In the genomic region with DNA sequence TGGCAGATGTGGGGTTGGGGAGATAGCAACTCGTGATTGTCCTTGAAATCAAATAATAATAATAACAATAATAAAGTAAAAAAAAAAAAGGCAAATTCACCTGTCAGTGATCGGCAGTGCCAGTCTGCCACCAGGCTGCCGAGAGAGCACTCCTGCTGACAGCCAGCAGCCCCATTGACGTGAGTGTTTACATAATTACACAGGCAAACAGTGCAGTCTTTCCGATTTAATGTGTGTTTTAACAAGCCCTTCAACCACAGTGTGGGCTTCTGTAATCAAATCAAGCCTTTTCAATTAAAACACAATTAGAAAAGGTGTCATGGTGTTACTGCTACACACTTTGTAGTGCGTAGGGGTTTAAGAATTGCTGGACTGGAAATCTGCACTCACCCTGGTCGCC, we compare ENCODE assay signal across 12 mouse cellular contexts. TPM values are rescaled to one million over a fixed set of nuclear protein-coding genes. Genes with fewer than 3 reads are reported as not detected.
DNase-seq lines count a peak whose midpoint lies in the region; ATAC-seq lines count a peak whose summit lies in the region.
"Had no signal": no experiment of that assay in that cellular context is flagged by ENCODE, and none has a peak within 500 bp of the region (broad histone marks: within the 10 kb centered on the region; RNA-seq: fewer than 3 reads in every experiment).

No protein-coding gene starts in this region.

- H3K27ac ChIP-seq in heart, embryonic 14.5 days (replicated peaks in 1 of 2; ENCODE audit: control insufficient read depth in 1 of 2, insufficient read depth in 1 of 2, low read depth in 2 of 2, low read length in 2 of 2) = no peak overlapping the region
- H3K27ac ChIP-seq in lung, embryonic 16.5 days (ENCODE audit: low read length) = no peak overlapping the region
- no peak overlapping the region for H3K27ac ChIP-seq in liver, embryonic 11.5 days (ENCODE audit: low read depth, low read length)
- no peak overlapping the region for H3K27ac ChIP-seq in stomach, embryonic 16.5 days (ENCODE audit: low read length)
- H3K27ac ChIP-seq: left cerebral cortex, adult 2 months had no signal

- no peaks in the 10 kb centered on the region for H3K9me3 ChIP-seq in heart, embryonic 14.5 days (ENCODE audit: control insufficient read depth, low read length)
- H3K9me3 ChIP-seq in lung, embryonic 16.5 days (ENCODE audit: control insufficient read depth, low read length) = no peaks in the 10 kb centered on the region
- no peaks in the 10 kb centered on the region for H3K9me3 ChIP-seq in liver, embryonic 11.5 days (ENCODE audit: control insufficient read depth, low read length)
- H3K9me3 ChIP-seq in stomach, embryonic 16.5 days (replicated peaks; ENCODE audit: control insufficient read depth, low read length) = no peaks in the 10 kb centered on the region

- WGBS in heart, embryonic 14.5 days = 19% methylated on average over 7 of the region's 7 CpGs
- WGBS in lung, embryonic 16.5 days = 6% methylated on average over 7 of the region's 7 CpGs
- WGBS in liver, embryonic 11.5 days = 43% methylated on average over 7 of the region's 7 CpGs
- 16% methylated on average over 7 of the region's 7 CpGs for WGBS in stomach, embryonic 16.5 days

- intact Hi-C loops in heart, postnatal 25 days (cut with DNase I) = no loop called here

- 0 out of 4 replicates have a peak, but pooled peaks cover 0 to 5% of the 10 kb centered on the region in 2 experiments for H3K4me1 ChIP-seq in heart, embryonic 14.5 days (ENCODE audit: control insufficient read depth in 2 of 2, insufficient read depth in 2 of 2, low read length in 2 of 2)
- peaks cover 3% of the 10 kb centered on the region; the same call in 1 of the 2 replicates for H3K4me1 ChIP-seq in lung, embryonic 16.5 days (replicated peaks; ENCODE audit: control insufficient read depth, insufficient read depth, low read length)
- no peaks in the 10 kb centered on the region for H3K4me1 ChIP-seq in liver, embryonic 11.5 days (replicated peaks; ENCODE audit: control insufficient read depth, insufficient read depth, low read length)
- H3K4me1 ChIP-seq in stomach, embryonic 16.5 days (ENCODE audit: control insufficient read depth, insufficient read depth, low read length) = no peaks in the 10 kb centered on the region; the same call in 1 of the 2 replicates

- no peaks in the 10 kb centered on the region for H3K36me3 ChIP-seq in heart, embryonic 14.5 days (ENCODE audit: control insufficient read depth, insufficient read depth, low read length)
- H3K36me3 ChIP-seq in lung, embryonic 16.5 days (ENCODE audit: control insufficient read depth, insufficient read depth, low read length) = no peaks in the 10 kb centered on the region
- H3K36me3 ChIP-seq in liver, embryonic 11.5 days (ENCODE audit: control insufficient read depth, insufficient read depth, low read length) = no peaks in the 10 kb centered on the region
- H3K36me3 ChIP-seq in stomach, embryonic 16.5 days (ENCODE audit: control insufficient read depth, insufficient read depth, low read length) = no peaks in the 10 kb centered on the region

- no peak for ATAC-seq in heart, embryonic 14.5 days (ENCODE audit: insufficient number of reproducible peaks, insufficient read depth, low FRiP score, low read depth)
- no peak for ATAC-seq in lung, embryonic 16.5 days (ENCODE audit: low read depth)
- no peak for ATAC-seq in liver, embryonic 11.5 days (replicated peaks; ENCODE audit: low FRiP score)
- ATAC-seq in stomach, embryonic 16.5 days (ENCODE audit: insufficient read depth, low FRiP score) = no peak

- 0 out of 2 replicates have a peak overlapping the region, but pooled peaks have one; percentile 63 for H3K9ac ChIP-seq in heart, embryonic 14.5 days (ENCODE audit: low read length)
- no peak overlapping the region for H3K9ac ChIP-seq in lung, embryonic 16.5 days (ENCODE audit: low read length)
- no peak overlapping the region for H3K9ac ChIP-seq in liver, embryonic 11.5 days (ENCODE audit: low read depth, low read length)
- no peak overlapping the region for H3K9ac ChIP-seq in stomach, embryonic 16.5 days (ENCODE audit: low read length)

- DNase-seq in heart, postnatal 25 days (ENCODE audit: low spot score) = no peak
- DNase-seq in lung, postnatal 14 days = no peak
- DNase-seq in liver, embryonic 11.5 days (ENCODE audit: low spot score) = no peak
- DNase-seq in frontal cortex, postnatal 36 days (ENCODE audit: low spot score in 2 of 2) = no peak
- no peak for DNase-seq in B cell, adult 2 months
- DNase-seq: cerebellum, adult 2 months had no signal

- H3K27me3 ChIP-seq in heart, embryonic 14.5 days (ENCODE audit: control insufficient read depth, insufficient read depth, low read length) = peaks cover 17% of the 10 kb centered on the region
- no peaks in the 10 kb centered on the region; the same call in 1 of the 2 replicates for H3K27me3 ChIP-seq in lung, embryonic 16.5 days (ENCODE audit: control insufficient read depth, insufficient read depth, low read depth, low read length)
- H3K27me3 ChIP-seq in liver, embryonic 11.5 days (replicated peaks; ENCODE audit: control insufficient read depth, insufficient read depth, low read length) = no peaks in the 10 kb centered on the region
- H3K27me3 ChIP-seq in stomach, embryonic 16.5 days (ENCODE audit: control insufficient read depth, insufficient read depth, low read length) = no peaks in the 10 kb centered on the region

- H3K4me3 ChIP-seq in heart, embryonic 14.5 days (ENCODE audit: control insufficient read depth in 1 of 2, insufficient read depth in 1 of 2, low read depth in 1 of 2, low read length in 2 of 2) = peak overlapping the region in 1 of 2 experiments; percentile 32; a peak in 2 of 4 replicates
- no peak overlapping the region for H3K4me3 ChIP-seq in lung, embryonic 16.5 days (ENCODE audit: low read length)
- H3K4me3 ChIP-seq in liver, embryonic 11.5 days (ENCODE audit: low read depth, low read length) = no peak overlapping the region
- peak overlapping the region; percentile 20 for H3K4me3 ChIP-seq in stomach, embryonic 16.5 days (replicated peaks; ENCODE audit: low read length)
- H3K4me3 ChIP-seq: erythroblast, embryonic 14.5 days; left cerebral cortex, adult 2 months had no signal

- H3K4me2 ChIP-seq in heart, embryonic 14.5 days (ENCODE audit: low read length) = peak overlapping the region; percentile 65
- peak overlapping the region; percentile 41 for H3K4me2 ChIP-seq in lung, embryonic 16.5 days (ENCODE audit: low read depth, low read length)
- H3K4me2 ChIP-seq in liver, embryonic 11.5 days = peak overlapping the region; percentile 59
- H3K4me2 ChIP-seq in stomach, embryonic 16.5 days (ENCODE audit: low read depth, low read length) = peak overlapping the region; percentile 37

RNA-seq across cellular contexts. Expression of a gene that starts 24.1 kb away (rescaled TPM):
- polyA plus RNA-seq in heart, embryonic 14.5 days (2014; fragmentation: Nextera tagmentation; extraction: Ambion mirVana) = 0.30 and 0.46 TPM in 2 replicates
- total RNA-seq in heart, postnatal 25 days (2021) = not detected
- polyA plus RNA-seq in lung, embryonic 16.5 days (2015; fragmentation: Nextera tagmentation; extraction: Ambion mirVana) = 2.1 and 2.7 TPM in 2 replicates
- 0.25 and 0.49 TPM in 2 replicates for polyA plus RNA-seq in liver, embryonic 11.5 days (2014; fragmentation: Nextera tagmentation; extraction: Ambion mirVana)
- 0.21 and 0.51 TPM in 2 replicates for polyA plus RNA-seq in stomach, embryonic 16.5 days (2015; fragmentation: Nextera tagmentation; extraction: Ambion mirVana)
- total RNA-seq: hematopoietic stem cell, adult 5-6 weeks had no signal
- polyA plus RNA-seq: erythroblast, embryonic 14.5 days had no signal

RNA-seq across cellular contexts. Expression of a gene that starts 24.3 kb away (rescaled TPM):
- polyA plus RNA-seq in heart, embryonic 14.5 days (2014; fragmentation: Nextera tagmentation; extraction: Ambion mirVana) = 8.3 and 8.4 TPM in 2 replicates
- total RNA-seq in heart, postnatal 25 days (2021) = 10 to 100 TPM; 22.7 to 24.4 TPM
- polyA plus RNA-seq in lung, embryonic 16.5 days (2015; fragmentation: Nextera tagmentation; extraction: Ambion mirVana) = 5.5 and 6.0 TPM in 2 replicates
- 1.0 and 1.5 TPM in 2 replicates for polyA plus RNA-seq in liver, embryonic 11.5 days (2014; fragmentation: Nextera tagmentation; extraction: Ambion mirVana)
- 5.4 and 6.0 TPM in 2 replicates for polyA plus RNA-seq in stomach, embryonic 16.5 days (2015; fragmentation: Nextera tagmentation; extraction: Ambion mirVana)
- total RNA-seq: hematopoietic stem cell, adult 5-6 weeks had no signal
- polyA plus RNA-seq: erythroblast, embryonic 14.5 days had no signal
